Mouse (Mus musculus) lung, postnatal 0 days (tissue): ENCODE results near the gene Mgat5. TPM values are rescaled to one million over a fixed set of nuclear protein-coding genes. Genes with fewer than 3 reads are reported as not detected.
A peak's percentile ranks its signal among the peaks of the same experiment; 100 is the strongest.

Experiments used
- ATAC-seq: fragments of 200-750 bp; cut with Nextera tagmentation; 2 replicates; pipeline ENCODE4 v1.8.0; 2017; ENCODE audit warnings: moderate library complexity
- DNase-seq: peaks from one replicate; pipeline ENCODE4 v3.0.0-alpha.2; 2016; ENCODE audit warnings: low spot score
- H3K27ac ChIP-seq: fragments of 300-500 bp; sonication (generic); 2 replicates; pipeline ENCODE4 v1.5.1; 2014; ENCODE audit warnings: antibody characterized with exemption, mild to moderate bottlenecking, low read length, mixed read lengths
- H3K27me3 ChIP-seq: fragments of 300-500 bp; sonication (generic); replicated peaks from 2 replicates; pipeline ENCODE4 v1.6.1; 2014; ENCODE audit warnings: low read length, mixed read lengths; ENCODE audit not compliant: insufficient read depth
- H3K36me3 ChIP-seq: fragments of 300-500 bp; sonication (generic); 2 replicates; pipeline ENCODE4 v1.6.1; 2014; ENCODE audit warnings: low read length, mixed read lengths; ENCODE audit not compliant: insufficient read depth
- H3K4me1 ChIP-seq: fragments of 300-500 bp; sonication (generic); 2 replicates; pipeline ENCODE4 v1.6.1; 2014; ENCODE audit warnings: antibody characterized with exemption, low read depth, low read length, mixed read lengths; ENCODE audit not compliant: insufficient read depth
- H3K4me2 ChIP-seq: fragments of 300-500 bp; sonication (generic); replicated peaks from 2 replicates; pipeline ENCODE4 v1.6.1; 2014; ENCODE audit warnings: low read depth, mild to moderate bottlenecking, low read length, moderate library complexity, mixed read lengths
- H3K4me3 ChIP-seq: fragments of 300-500 bp; sonication (generic); 2 replicates; pipeline ENCODE4 v1.5.1; 2014; ENCODE audit warnings: low read depth, low read length
- H3K9ac ChIP-seq: fragments of 300-500 bp; sonication (generic); replicated peaks from 2 replicates; pipeline ENCODE4 v1.6.1; 2014; ENCODE audit warnings: low read depth, mild to moderate bottlenecking
- H3K9me3 ChIP-seq: fragments of 300-500 bp; sonication (generic); 2 replicates; pipeline ENCODE4 v1.6.1; 2016; ENCODE audit warnings: low read length, mixed read lengths
- CTCF ChIP-seq: IDR thresholded peaks from 2 replicates; pipeline ENCODE4 v1.5.1; 2016; ENCODE audit warnings: antibody characterized with exemption, mild to moderate bottlenecking
- EP300 ChIP-seq: IDR thresholded peaks from 2 replicates; pipeline ENCODE4 v1.6.1; 2016; ENCODE audit warnings: antibody characterized with exemption, mild to moderate bottlenecking, control low read depth
- WGBS: fragments of 180-500 bp; shearing (Covaris S2); extraction: QIAGEN DNeasy Blood & Tissue Kit; methylation state at CpG from one replicate; pipeline ENCODE4 v1.1.7; 2014; 5-methylcytosine and 5-hydroxymethylcytosine counted together
- polyA plus RNA-seq: library from polyadenylated mRNA; unstranded; fragments of >200 nt; fragmentation: Nextera tagmentation; extraction: Ambion mirVana; gene quantifications from 2 replicates; pipeline ENCODE4 v1.2.1, GENCODE M21; 2015

Gene Mgat5
- polyA plus RNA-seq, 1 experiment from 2014 or later, result 3.5 TPM

GRCm38 (mm10) chr1:127437091-127437490 is 232.3 kb downstream of the Mgat5 start:
- no peaks in the 10 kb centered on the region for H3K27me3 ChIP-seq
- no peak overlapping the region for H3K27ac ChIP-seq
- 35% methylated on average over 6 of the region's 6 CpGs for WGBS
- DNase-seq (peak; percentile 65), ATAC-seq (peak; percentile 38; the same call in 1 of the 2 replicates)
- no peaks in the 10 kb centered on the region for H3K4me1 ChIP-seq
- H3K36me3 ChIP-seq, result no peaks in the 10 kb centered on the region
- no peaks in the 10 kb centered on the region for H3K9me3 ChIP-seq
- H3K9ac ChIP-seq, result no peak overlapping the region
- TF ChIP-seq EP300 (no peak), CTCF (no peak)
- H3K4me3 ChIP-seq, result no peak overlapping the region
- no peak overlapping the region for H3K4me2 ChIP-seq

GRCm38 (mm10) chr1:127439452-127439891 is 234.7 kb downstream of the Mgat5 start:
- 77% methylated on average over 9 of the region's 9 CpGs for WGBS

GRCm38 (mm10) chr1:127441007-127441406 is 236.2 kb downstream of the Mgat5 start:
- no peak for ATAC-seq
- H3K36me3 ChIP-seq, result no peaks in the 10 kb centered on the region

More at GRCm38 (mm10) chr1:127439452-127439891, 234.7 kb downstream of the Mgat5 start:
- Histone ChIP-seq H3K4me1 (no peaks in the 10 kb centered on the region), H3K4me3 (no peak overlapping the region), H3K27ac (no peak overlapping the region), H3K9me3 (no peaks in the 10 kb centered on the region), H3K36me3 (no peaks in the 10 kb centered on the region), H3K27me3 (no peaks in the 10 kb centered on the region), H3K4me2 (no peak overlapping the region), H3K9ac (no peak overlapping the region)
- no peak for TF ChIP-seq CTCF
- TF ChIP-seq EP300, result no peak
- ATAC-seq (no peak), DNase-seq (no peak)

GRCm38 (mm10) chr1:127441736-127442135 is 236.9 kb downstream of the Mgat5 start:
- WGBS, result 52% methylated on average over 3 of the region's 3 CpGs
- no peak for ATAC-seq
- TF ChIP-seq CTCF (0 out of 2 replicates have a peak, but pooled peaks have one; percentile 29), EP300 (no peak)

More at GRCm38 (mm10) chr1:127441007-127441406, 236.2 kb downstream of the Mgat5 start:
- Histone ChIP-seq H3K9ac (no peak overlapping the region), H3K9me3 (no peaks in the 10 kb centered on the region), H3K4me3 (no peak overlapping the region), H3K27ac (no peak overlapping the region), H3K4me1 (no peaks in the 10 kb centered on the region), H3K27me3 (no peaks in the 10 kb centered on the region), H3K4me2 (no peak overlapping the region)
- TF ChIP-seq EP300, result no peak
- no peak for TF ChIP-seq CTCF
- DNase-seq, result no peak
- WGBS, result 82% methylated on average over 1 of the region's 1 CpGs

GRCm38 (mm10) chr1:127442880-127443877 is 238.4 kb downstream of the Mgat5 start:
- H3K9me3 ChIP-seq, result no peaks in the 10 kb centered on the region
- no peak overlapping the region for H3K27ac ChIP-seq
- H3K27me3 ChIP-seq, result no peaks in the 10 kb centered on the region
- ATAC-seq (no peak), DNase-seq (no peak)
- TF ChIP-seq CTCF (no peak), EP300 (no peak)
- no peak overlapping the region for H3K4me2 ChIP-seq
- no peaks in the 10 kb centered on the region for H3K4me1 ChIP-seq
- H3K36me3 ChIP-seq, result no peaks in the 10 kb centered on the region
- H3K9ac ChIP-seq, result no peak overlapping the region
- 54% methylated on average over 14 of the region's 14 CpGs for WGBS
- no peak overlapping the region for H3K4me3 ChIP-seq

More at GRCm38 (mm10) chr1:127441736-127442135, 236.9 kb downstream of the Mgat5 start:
- Histone ChIP-seq H3K9ac (no peak overlapping the region), H3K36me3 (no peaks in the 10 kb centered on the region), H3K4me2 (no peak overlapping the region), H3K27ac (no peak overlapping the region), H3K9me3 (no peaks in the 10 kb centered on the region), H3K4me1 (no peaks in the 10 kb centered on the region), H3K27me3 (no peaks in the 10 kb centered on the region), H3K4me3 (no peak overlapping the region)
- DNase-seq, result no peak

GRCm38 (mm10) chr1:127444836-127445485 is 240.1 kb downstream of the Mgat5 start:
- no peaks in the 10 kb centered on the region for H3K27me3 ChIP-seq
- no peak for ATAC-seq

More at GRCm38 (mm10) chr1:127444836-127445485, 240.1 kb downstream of the Mgat5 start:
- Histone ChIP-seq H3K4me3 (no peak overlapping the region), H3K9me3 (no peaks in the 10 kb centered on the region), H3K36me3 (no peaks in the 10 kb centered on the region), H3K4me1 (no peaks in the 10 kb centered on the region), H3K27ac (no peak overlapping the region), H3K4me2 (no peak overlapping the region), H3K9ac (no peak overlapping the region)
- 47% methylated on average over 5 of the region's 5 CpGs for WGBS
- no peak for DNase-seq
- no peak for TF ChIP-seq EP300
- no peak for TF ChIP-seq CTCF
